Mouse (Mus musculus): ENCODE measurements at regions not wholly inside any gene's neighbourhood (a gene's known extent, or its start where the extent isn't known, plus 50 kb on each side); places are given as distances from the start of the nearest gene placed in this dataset.

- 32% methylated on average over 1 of the region's 1 CpGs for WGBS
- no peak for DNase-seq (ENCODE audit: low spot score)
- Histone ChIP-seq H3K4me3 (ENCODE audit: low read depth, low read length) (no peak overlapping the region), H3K9ac (ENCODE audit: low read length) (no peak overlapping the region), H3K27me3 (ENCODE audit: control insufficient read depth, insufficient read depth, low read length) (no peaks in the 10 kb centered on the region), H3K36me3 (ENCODE audit: control insufficient read depth, insufficient read depth, low read length) (no peaks in the 10 kb centered on the region), H3K27ac (ENCODE audit: low read depth, low read length) (no peak overlapping the region), H3K9me3 (ENCODE audit: control insufficient read depth, low read length) (no peaks in the 10 kb centered on the region), H3K4me1 (ENCODE audit: control insufficient read depth, insufficient read depth, low read length) (peaks cover 4% of the 10 kb centered on the region), H3K4me2 (ENCODE audit: low read depth) (no peak overlapping the region)
- no peak for ATAC-seq (ENCODE audit: insufficient read depth, low FRiP score, low TSS enrichment)
These were observed 136.7 kb downstream of the Btg1 start for GRCm38 (mm10) chr10:96753521-96753920.

GRCm38 (mm10) chr10:96755674-96756073 is 138.9 kb downstream of the Btg1 start:
- DNase-seq (ENCODE audit: low spot score) (peak; percentile 53), ATAC-seq (ENCODE audit: insufficient read depth, low FRiP score, low TSS enrichment) (peak; percentile 48; the same call in 1 of the 2 replicates)

GRCm38 (mm10) chr10:96756355-96757084 is 139.7 kb downstream of the Btg1 start:
- no peaks in the 10 kb centered on the region for H3K9me3 ChIP-seq (ENCODE audit: control insufficient read depth, low read length)
- ATAC-seq (ENCODE audit: insufficient read depth, low FRiP score, low TSS enrichment) = no peak
- no peaks in the 10 kb centered on the region for H3K36me3 ChIP-seq (ENCODE audit: control insufficient read depth, insufficient read depth, low read length)
- H3K4me2 ChIP-seq (ENCODE audit: low read depth) = no peak overlapping the region
- no peak overlapping the region for H3K27ac ChIP-seq (ENCODE audit: low read depth, low read length)
- H3K27me3 ChIP-seq (ENCODE audit: control insufficient read depth, insufficient read depth, low read length) = no peaks in the 10 kb centered on the region
- H3K4me1 ChIP-seq (ENCODE audit: control insufficient read depth, insufficient read depth, low read length) = peaks cover 1% of the 10 kb centered on the region
- H3K9ac ChIP-seq (ENCODE audit: low read length) = no peak overlapping the region
- H3K4me3 ChIP-seq (ENCODE audit: low read depth, low read length) = no peak overlapping the region
- no peak for DNase-seq (ENCODE audit: low spot score)
- 68% methylated on average over 5 of the region's 5 CpGs for WGBS

More at GRCm38 (mm10) chr10:96755674-96756073, 138.9 kb downstream of the Btg1 start:
- Histone ChIP-seq H3K4me1 (ENCODE audit: control insufficient read depth, insufficient read depth, low read length) (peaks cover 4% of the 10 kb centered on the region), H3K4me2 (ENCODE audit: low read depth) (no peak overlapping the region), H3K27ac (ENCODE audit: low read depth, low read length) (no peak overlapping the region), H3K9ac (ENCODE audit: low read length) (no peak overlapping the region), H3K36me3 (ENCODE audit: control insufficient read depth, insufficient read depth, low read length) (no peaks in the 10 kb centered on the region), H3K4me3 (ENCODE audit: low read depth, low read length) (no peak overlapping the region), H3K27me3 (ENCODE audit: control insufficient read depth, insufficient read depth, low read length) (no peaks in the 10 kb centered on the region), H3K9me3 (ENCODE audit: control insufficient read depth, low read length) (no peaks in the 10 kb centered on the region)
- 40% methylated on average over 8 of the region's 8 CpGs for WGBS

- Histone ChIP-seq H3K27me3 (ENCODE audit: control insufficient read depth, insufficient read depth, low read length) (no peaks in the 10 kb centered on the region), H3K4me3 (ENCODE audit: low read depth, low read length) (no peak overlapping the region), H3K4me1 (ENCODE audit: control insufficient read depth, insufficient read depth, low read length) (no peaks in the 10 kb centered on the region; the same call in none of the 2 replicates), H3K4me2 (ENCODE audit: low read depth) (no peak overlapping the region), H3K27ac (ENCODE audit: low read depth, low read length) (no peak overlapping the region), H3K9me3 (ENCODE audit: control insufficient read depth, low read length) (no peaks in the 10 kb centered on the region), H3K36me3 (ENCODE audit: control insufficient read depth, insufficient read depth, low read length) (no peaks in the 10 kb centered on the region), H3K9ac (ENCODE audit: low read length) (no peak overlapping the region)
- no peak for ATAC-seq (ENCODE audit: insufficient read depth, low FRiP score, low TSS enrichment)
- DNase-seq (ENCODE audit: low spot score) = no peak
- 61% methylated on average over 1 of the region's 1 CpGs for WGBS
These were observed 140.5 kb downstream of the Btg1 start for GRCm38 (mm10) chr10:96757311-96757710.

- ATAC-seq (ENCODE audit: insufficient read depth, low FRiP score, low TSS enrichment) = no peak
- no peak for DNase-seq (ENCODE audit: low spot score)
- WGBS = 93% methylated on average over 8 of the region's 8 CpGs
- Histone ChIP-seq H3K27ac (ENCODE audit: low read depth, low read length) (no peak overlapping the region), H3K4me1 (ENCODE audit: control insufficient read depth, insufficient read depth, low read length) (no peaks in the 10 kb centered on the region), H3K36me3 (ENCODE audit: control insufficient read depth, insufficient read depth, low read length) (no peaks in the 10 kb centered on the region), H3K9me3 (ENCODE audit: control insufficient read depth, low read length) (no peaks in the 10 kb centered on the region), H3K9ac (ENCODE audit: low read length) (no peak overlapping the region), H3K4me3 (ENCODE audit: low read depth, low read length) (no peak overlapping the region), H3K4me2 (ENCODE audit: low read depth) (no peak overlapping the region), H3K27me3 (ENCODE audit: control insufficient read depth, insufficient read depth, low read length) (no peaks in the 10 kb centered on the region)
These were observed 144.8 kb downstream of the Btg1 start for GRCm38 (mm10) chr10:96761601-96762000.

- Histone ChIP-seq H3K36me3 (ENCODE audit: control insufficient read depth, insufficient read depth, low read length) (no peaks in the 10 kb centered on the region), H3K4me3 (ENCODE audit: low read depth, low read length) (no peak overlapping the region), H3K9ac (ENCODE audit: low read length) (no peak overlapping the region), H3K27ac (ENCODE audit: low read depth, low read length) (no peak overlapping the region), H3K4me1 (ENCODE audit: control insufficient read depth, insufficient read depth, low read length) (no peaks in the 10 kb centered on the region), H3K27me3 (ENCODE audit: control insufficient read depth, insufficient read depth, low read length) (no peaks in the 10 kb centered on the region), H3K9me3 (ENCODE audit: control insufficient read depth, low read length) (no peaks in the 10 kb centered on the region), H3K4me2 (ENCODE audit: low read depth) (no peak overlapping the region)
- ATAC-seq (ENCODE audit: insufficient read depth, low FRiP score, low TSS enrichment) = no peak
- DNase-seq (ENCODE audit: low spot score) = no peak
- WGBS = 87% methylated on average over 5 of the region's 5 CpGs
These were observed 148.8 kb downstream of the Btg1 start for GRCm38 (mm10) chr10:96765626-96766025.

GRCm38 (mm10) chr10:96778220-96778619 is 161.4 kb downstream of the Btg1 start:
- no peak overlapping the region for H3K4me3 ChIP-seq (ENCODE audit: low read depth, low read length)
- H3K36me3 ChIP-seq (ENCODE audit: control insufficient read depth, insufficient read depth, low read length) = no peaks in the 10 kb centered on the region
- ATAC-seq (ENCODE audit: insufficient read depth, low FRiP score, low TSS enrichment) (no peak), DNase-seq (ENCODE audit: low spot score) (no peak)
- no peaks in the 10 kb centered on the region for H3K9me3 ChIP-seq (ENCODE audit: control insufficient read depth, low read length)
- no peaks in the 10 kb centered on the region for H3K4me1 ChIP-seq (ENCODE audit: control insufficient read depth, insufficient read depth, low read length)
- H3K27ac ChIP-seq (ENCODE audit: low read depth, low read length) = no peak overlapping the region
- no peak overlapping the region for H3K9ac ChIP-seq (ENCODE audit: low read length)
- 91% methylated on average over 1 of the region's 1 CpGs for WGBS
- no peak overlapping the region for H3K4me2 ChIP-seq (ENCODE audit: low read depth)
- H3K27me3 ChIP-seq (ENCODE audit: control insufficient read depth, insufficient read depth, low read length) = no peaks in the 10 kb centered on the region

GRCm38 (mm10) chr10:96783966-96784365 is 167.2 kb downstream of the Btg1 start:
- no peak overlapping the region for H3K4me2 ChIP-seq (ENCODE audit: low read depth)
- WGBS = 91% methylated on average over 5 of the region's 5 CpGs
- no peaks in the 10 kb centered on the region for H3K27me3 ChIP-seq (ENCODE audit: control insufficient read depth, insufficient read depth, low read length)
- no peaks in the 10 kb centered on the region for H3K9me3 ChIP-seq (ENCODE audit: control insufficient read depth, low read length)
- ATAC-seq (ENCODE audit: insufficient read depth, low FRiP score, low TSS enrichment) (no peak), DNase-seq (ENCODE audit: low spot score) (no peak)
- H3K9ac ChIP-seq (ENCODE audit: low read length) = no peak overlapping the region
- no peaks in the 10 kb centered on the region for H3K36me3 ChIP-seq (ENCODE audit: control insufficient read depth, insufficient read depth, low read length)
- no peak overlapping the region for H3K27ac ChIP-seq (ENCODE audit: low read depth, low read length)
- no peak overlapping the region for H3K4me3 ChIP-seq (ENCODE audit: low read depth, low read length)
- no peaks in the 10 kb centered on the region for H3K4me1 ChIP-seq (ENCODE audit: control insufficient read depth, insufficient read depth, low read length)

- Histone ChIP-seq H3K9ac (ENCODE audit: low read length) (no peak overlapping the region), H3K9me3 (ENCODE audit: control insufficient read depth, low read length) (no peaks in the 10 kb centered on the region), H3K27me3 (ENCODE audit: control insufficient read depth, insufficient read depth, low read length) (no peaks in the 10 kb centered on the region), H3K27ac (ENCODE audit: low read depth, low read length) (no peak overlapping the region), H3K36me3 (ENCODE audit: control insufficient read depth, insufficient read depth, low read length) (no peaks in the 10 kb centered on the region), H3K4me3 (ENCODE audit: low read depth, low read length) (no peak overlapping the region), H3K4me2 (ENCODE audit: low read depth) (no peak overlapping the region), H3K4me1 (ENCODE audit: control insufficient read depth, insufficient read depth, low read length) (no peaks in the 10 kb centered on the region)
- 57% methylated on average over 8 of the region's 8 CpGs for WGBS
- no peak for DNase-seq (ENCODE audit: low spot score)
- ATAC-seq (ENCODE audit: insufficient read depth, low FRiP score, low TSS enrichment) = no peak
These were observed 170.2 kb downstream of the Btg1 start for GRCm38 (mm10) chr10:96786903-96787571.
